Mouse (Mus musculus) mouse embryonic stem cell (cell line): ENCODE data around the gene Olfr19.
"Not testable (repeated sequence)": the region's sequence is repeated elsewhere in the genome, so short reads cannot be mapped to it uniquely, and the experiment has no call there.

Experiments
- in situ Hi-C, 2 experiments: fragments of 300-500 bp; cut with MboI; formaldehyde crosslinking; loops; 1 replicate in 1 of 2; 3 replicates in 1 of 2; pipeline ENCODE4 v1.14.3; 2019 to 2020; ENCODE audit warnings: low sequenced_read_pairs in 2 of 2, low pct_unique_long_range_greater_than_20kb in 1 of 2, mixed read lengths in 1 of 2; ENCODE audit not compliant: unreplicated experiment in 1 of 2

Olfr19 gene

DNA sequence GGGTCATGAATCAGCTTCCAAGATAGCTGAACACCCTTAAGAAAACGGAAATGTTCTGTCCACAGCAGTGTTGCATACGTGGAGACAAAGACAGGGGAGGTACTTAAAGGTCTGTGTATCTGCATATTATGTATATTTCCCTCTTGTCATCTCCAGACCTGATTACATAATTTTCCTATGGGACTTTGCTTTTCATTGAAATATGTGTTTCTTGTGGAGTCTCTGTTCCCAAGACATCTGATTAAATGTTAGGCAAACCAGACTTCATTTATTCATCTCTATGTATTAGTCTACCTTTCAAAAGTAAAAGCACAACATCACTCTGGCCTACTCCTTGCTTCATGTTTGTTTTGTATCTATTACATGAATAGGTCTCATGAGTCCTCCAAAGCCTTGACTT, at the start of gene Olfr19:
Olfr19 (minus strand) TSS at position 101 of the 400 bp plus-strand sequence.
- in situ Hi-C loops = no loop called here

DNA sequence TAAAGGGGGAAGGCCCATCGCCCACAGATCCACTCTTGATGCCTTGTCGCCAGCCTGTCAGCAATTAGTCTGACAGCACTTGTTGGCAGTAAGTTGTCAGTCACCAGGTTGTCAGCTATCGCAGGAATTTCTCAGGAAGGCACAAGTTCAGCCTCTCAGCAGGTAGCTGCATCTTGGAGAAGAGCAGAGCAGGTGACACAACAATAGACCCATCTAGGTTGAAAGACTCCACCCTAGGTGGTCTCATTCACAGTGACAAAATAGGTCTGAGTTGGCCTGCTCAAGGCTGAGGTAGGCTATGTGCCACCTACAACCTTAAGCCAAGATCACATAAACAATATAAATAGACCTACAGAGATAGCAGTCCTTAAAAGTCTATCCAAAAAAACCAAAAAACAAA, 8.8 kb upstream of the Olfr19 start:
- in situ Hi-C loops = no loop called here

DNA sequence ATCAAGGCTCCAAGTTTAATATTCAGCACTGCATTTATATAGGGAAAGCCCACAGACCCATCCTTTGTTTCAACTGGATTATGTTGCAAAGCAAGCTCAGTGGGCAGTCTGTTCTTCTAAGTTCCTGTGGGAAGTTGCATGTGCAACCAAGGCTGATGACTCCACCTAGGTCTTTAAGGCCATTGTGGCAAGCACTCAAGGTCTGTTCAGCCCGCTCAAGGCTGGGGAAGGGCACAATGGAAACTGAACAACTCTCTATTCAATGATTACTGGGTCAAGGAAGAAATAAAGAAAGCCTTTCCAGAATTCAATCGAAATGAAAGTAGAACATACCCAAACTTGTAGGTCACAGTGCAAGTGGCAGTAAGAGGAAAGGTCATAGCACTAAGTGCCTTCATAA, 7.8 kb upstream of the Olfr19 start:
- in situ Hi-C loops = no loop called here

DNA sequence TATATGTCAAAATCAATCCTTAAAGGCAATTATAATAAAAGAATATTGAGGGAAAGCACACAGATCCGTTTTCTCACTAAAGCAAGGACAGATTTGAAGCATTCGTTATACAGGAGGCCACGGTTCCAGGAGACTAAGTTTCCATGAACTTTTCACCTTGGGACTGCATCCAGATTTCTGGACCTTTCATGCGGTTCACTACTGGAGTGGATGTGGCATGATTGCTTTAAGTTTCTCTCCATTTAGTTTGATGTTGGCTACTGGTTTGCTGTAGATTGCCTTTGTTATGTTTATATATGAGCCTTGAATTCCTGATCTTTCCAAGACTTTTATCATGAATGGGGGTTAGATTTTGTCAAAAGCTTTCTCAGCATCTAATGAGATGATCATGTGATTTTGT, 11.2 kb downstream of the Olfr19 start:
- in situ Hi-C loops = no loop called here

DNA sequence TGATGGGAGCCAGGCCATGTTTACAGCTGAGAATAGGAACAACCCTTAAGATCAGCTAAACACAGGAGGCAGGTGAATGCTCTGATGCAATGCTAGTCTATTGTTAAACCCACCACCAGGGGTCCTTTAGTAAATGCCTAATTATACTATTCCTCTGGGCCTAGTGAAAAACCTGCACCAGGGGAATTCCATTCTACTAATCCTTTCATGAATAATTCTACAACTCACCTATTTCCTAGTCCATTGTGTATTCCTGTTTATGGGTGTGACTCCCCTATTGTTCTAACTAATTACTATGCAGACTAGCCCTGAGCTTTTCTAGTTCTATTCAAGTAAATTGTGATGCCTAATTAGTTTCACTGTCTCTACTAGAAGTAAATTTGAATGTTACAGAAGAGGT, 11.7 kb downstream of the Olfr19 start:
- in situ Hi-C loops = not testable (repeated sequence)

DNA sequence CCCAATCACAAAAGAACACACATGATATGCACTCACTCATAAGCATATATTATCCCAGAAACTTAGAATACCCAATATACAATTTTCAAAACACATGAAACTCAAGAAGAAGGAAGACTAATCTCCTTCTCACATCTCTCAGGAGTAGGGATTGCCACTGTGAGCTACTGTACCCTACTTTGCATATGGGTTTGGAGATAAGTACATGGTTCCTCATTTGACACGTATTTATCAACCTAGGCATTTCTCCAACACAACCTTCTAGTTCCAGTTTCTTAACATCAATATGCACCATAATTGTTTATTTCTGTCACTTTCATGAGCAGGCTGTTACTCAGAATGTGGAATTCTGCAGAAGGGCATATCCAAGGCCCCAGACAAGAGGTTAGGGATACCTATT, 31.1 kb downstream of the Olfr19 start:
- in situ Hi-C loops = no loop called here

DNA sequence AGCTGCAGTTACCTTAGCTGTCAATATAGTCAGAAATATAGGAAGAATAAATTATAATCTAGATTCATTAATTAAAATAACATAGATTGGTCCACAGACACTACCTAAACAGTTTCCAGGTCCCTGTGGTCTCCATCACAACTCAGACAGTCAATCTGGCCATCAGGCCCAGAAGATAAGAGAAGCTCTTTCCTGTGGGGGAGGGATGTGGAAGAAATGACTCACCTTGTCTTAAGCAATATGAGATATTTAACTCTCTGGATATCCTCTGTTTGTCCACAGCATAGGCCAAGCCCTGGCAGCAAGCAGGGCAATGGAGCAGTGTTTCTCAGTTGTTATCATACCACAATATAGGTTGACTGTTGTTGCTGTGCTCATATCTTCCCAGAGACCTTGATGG, 42.5 kb downstream of the Olfr19 start:
- in situ Hi-C loops = no loop called here
